Mouse (Mus musculus): ENCODE data around the gene Ccna1. TPM values are rescaled to one million over a fixed set of nuclear protein-coding genes. Genes with fewer than 3 reads are reported as not detected.

Ccna1 gene
- polyA plus RNA-seq, 1 experiment from 2014 or later: 2.2 TPM

DNA sequence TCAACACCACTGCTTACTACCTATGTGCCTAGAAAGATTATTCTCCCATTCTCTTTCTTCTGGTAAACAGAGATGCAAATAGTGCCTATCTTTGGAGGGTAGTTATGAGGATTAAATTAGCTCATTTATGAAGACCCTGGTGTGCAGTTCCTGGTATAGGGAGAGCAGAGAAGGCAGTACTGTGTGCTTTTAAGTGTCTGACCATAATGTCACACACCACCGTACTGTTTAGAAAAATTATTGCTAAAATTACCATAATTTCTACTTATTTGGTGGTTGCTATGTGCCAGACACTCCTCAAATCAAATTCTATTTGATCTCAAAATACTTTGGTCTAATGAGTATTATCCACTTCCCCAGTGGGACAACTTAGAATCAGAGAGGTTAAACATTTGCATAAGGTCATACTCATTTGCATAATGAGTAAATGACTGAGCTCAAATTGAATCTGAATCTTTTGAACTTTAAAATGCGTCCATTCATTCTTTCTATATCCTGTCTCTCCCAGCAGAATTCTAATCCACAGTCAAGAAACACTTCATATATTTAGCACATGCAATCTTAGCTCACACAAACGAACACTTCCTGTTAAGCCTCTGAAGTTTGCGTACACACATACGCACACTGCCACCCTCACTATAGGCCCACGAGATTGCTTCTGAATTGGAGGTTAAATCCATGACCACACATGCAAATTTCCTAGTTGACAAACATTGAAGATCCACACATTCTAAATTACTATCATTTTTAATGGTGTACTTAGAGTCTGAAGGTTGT, 46.1 kb downstream of the Ccna1 start:
- no peak for ATAC-seq (replicated peaks; ENCODE audit: low FRiP score)
- H3K4me3 ChIP-seq (replicated peaks): no peak overlapping the region

DNA sequence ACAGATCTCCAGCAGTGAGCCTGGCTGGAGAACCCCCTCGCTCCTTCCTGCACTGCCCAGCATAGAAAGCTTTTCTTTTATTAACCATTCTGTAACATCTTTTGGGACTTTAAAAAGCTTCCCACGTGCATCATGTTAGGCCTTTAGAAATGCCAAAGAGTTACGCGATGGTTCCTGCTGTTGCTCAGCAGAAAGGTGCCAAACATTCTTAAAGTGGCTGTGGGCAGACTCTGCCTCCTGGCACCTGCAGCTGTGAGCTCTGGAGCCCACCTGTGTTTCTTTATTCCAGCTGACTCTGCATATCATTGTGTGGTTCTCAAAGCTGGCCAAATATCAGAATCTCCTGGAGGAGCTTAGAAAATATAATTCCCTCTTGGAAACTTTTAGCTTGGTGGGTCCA, 51.3 kb downstream of the Ccna1 start:
- no peaks in the 10 kb centered on the region for H3K9me3 ChIP-seq (replicated peaks)
- 72% methylated on average over 4 of the region's 4 CpGs for WGBS
- H3K9ac ChIP-seq: no peak overlapping the region
- no peaks in the 10 kb centered on the region for H3K36me3 ChIP-seq
- H3K4me3 ChIP-seq (replicated peaks): no peak overlapping the region
- ATAC-seq (replicated peaks; ENCODE audit: low FRiP score): no peak
- H3K27me3 ChIP-seq: no peaks in the 10 kb centered on the region
- no peak overlapping the region for H3K27ac ChIP-seq
- H3K4me2 ChIP-seq: no peak overlapping the region
- H3K4me1 ChIP-seq: no peaks in the 10 kb centered on the region

More for the DNA sequence above, 46.1 kb downstream of the Ccna1 start:
- no peak overlapping the region for H3K27ac ChIP-seq
- no peak overlapping the region for H3K9ac ChIP-seq
- no peak overlapping the region for H3K4me2 ChIP-seq
- no peaks in the 10 kb centered on the region for H3K9me3 ChIP-seq (replicated peaks)
- no peaks in the 10 kb centered on the region for H3K36me3 ChIP-seq
- H3K4me1 ChIP-seq: no peaks in the 10 kb centered on the region
- no peaks in the 10 kb centered on the region for H3K27me3 ChIP-seq
- WGBS: 75% methylated on average over 6 of the region's 6 CpGs

DNA sequence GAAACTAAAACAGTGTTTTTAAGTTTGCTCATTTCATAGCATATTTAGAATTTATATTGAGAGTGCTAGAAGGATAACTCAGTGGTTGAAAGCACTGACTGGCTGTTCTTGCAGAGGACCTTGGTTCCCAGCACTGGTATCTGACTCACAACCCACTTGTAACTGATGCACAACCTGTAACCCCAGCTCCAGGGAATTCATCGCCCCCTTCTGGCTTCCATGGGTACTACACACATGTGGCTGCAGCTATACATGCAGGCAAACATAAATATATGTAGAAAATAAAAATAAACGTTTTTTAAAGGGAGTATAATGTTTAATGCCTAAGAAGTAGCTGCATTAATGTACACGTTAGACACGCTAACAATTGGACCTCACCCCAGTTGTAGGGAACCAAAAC, 53.6 kb downstream of the Ccna1 start:
- Histone ChIP-seq H3K4me2 (no peak overlapping the region), H3K9ac (no peak overlapping the region), H3K4me3 (replicated peaks) (no peak overlapping the region), H3K9me3 (replicated peaks) (no peaks in the 10 kb centered on the region), H3K27me3 (no peaks in the 10 kb centered on the region), H3K27ac (no peak overlapping the region), H3K36me3 (no peaks in the 10 kb centered on the region), H3K4me1 (no peaks in the 10 kb centered on the region)
- ATAC-seq (replicated peaks; ENCODE audit: low FRiP score): no peak
- 67% methylated on average over 4 of the region's 4 CpGs for WGBS

Other genes starting within 250 kb of the Ccna1 start
- 32.5 and 36.1 TPM in 2 replicates for gene Rfxap, start 247.7 kb downstream of the Ccna1 start, polyA plus RNA-seq (2015; fragmentation: Nextera tagmentation; extraction: Ambion mirVana)
- gene Sertm1, start 139.6 kb downstream of the Ccna1 start, polyA plus RNA-seq (2015; fragmentation: Nextera tagmentation; extraction: Ambion mirVana): 0.12 TPM in 1 of 2 replicates, not detected in the other
- 47.8 and 48.4 TPM in 2 replicates for gene Spg20, start 56.6 kb upstream of the Ccna1 start, polyA plus RNA-seq (2015; fragmentation: Nextera tagmentation; extraction: Ambion mirVana)
- gene Ccdc169, start 81.8 kb upstream of the Ccna1 start, polyA plus RNA-seq (2015; fragmentation: Nextera tagmentation; extraction: Ambion mirVana): 0.05 TPM in 2 replicates
- 0.12 TPM in 1 of 2 replicates, not detected in the other for gene Sohlh2, start 126.5 kb upstream of the Ccna1 start, polyA plus RNA-seq (2015; fragmentation: Nextera tagmentation; extraction: Ambion mirVana)
- gene Dclk1, start 186.9 kb upstream of the Ccna1 start, polyA plus RNA-seq (2015; fragmentation: Nextera tagmentation; extraction: Ambion mirVana): 24.6 and 31.3 TPM in 2 replicates

Measured in kidney, embryonic 15.5 days (tissue).